Mouse (Mus musculus): ENCODE results near the gene Hist1h2bl.

Hist1h2bl gene

DNA sequence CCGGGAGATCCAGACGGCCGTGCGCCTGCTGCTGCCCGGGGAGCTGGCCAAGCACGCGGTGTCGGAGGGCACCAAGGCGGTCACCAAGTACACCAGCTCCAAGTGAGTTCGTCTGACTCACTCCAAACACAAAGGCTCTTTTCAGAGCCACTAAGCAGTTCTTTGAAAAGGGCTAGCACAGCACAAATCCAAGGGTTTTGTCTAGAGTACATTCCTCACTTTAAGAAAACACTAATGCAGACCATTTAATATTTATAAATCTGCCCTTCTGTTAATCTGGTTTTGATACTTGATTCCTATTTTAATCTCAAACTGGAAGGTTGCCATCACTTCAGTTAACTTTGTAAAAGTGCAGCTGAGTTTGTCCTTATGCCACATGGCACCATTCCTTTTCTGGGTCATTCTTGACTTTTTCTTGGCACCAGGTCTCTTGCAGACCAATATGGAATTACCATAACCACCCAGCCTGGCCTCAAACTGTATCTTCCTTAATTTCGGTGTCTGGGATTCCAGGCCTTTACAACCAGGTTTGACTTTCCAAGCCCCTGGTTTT, 6.5 kb upstream of the Hist1h2bl start:
- peak; percentile 75 for DNase-seq (ENCODE audit: low read depth, low spot score)

DNA sequence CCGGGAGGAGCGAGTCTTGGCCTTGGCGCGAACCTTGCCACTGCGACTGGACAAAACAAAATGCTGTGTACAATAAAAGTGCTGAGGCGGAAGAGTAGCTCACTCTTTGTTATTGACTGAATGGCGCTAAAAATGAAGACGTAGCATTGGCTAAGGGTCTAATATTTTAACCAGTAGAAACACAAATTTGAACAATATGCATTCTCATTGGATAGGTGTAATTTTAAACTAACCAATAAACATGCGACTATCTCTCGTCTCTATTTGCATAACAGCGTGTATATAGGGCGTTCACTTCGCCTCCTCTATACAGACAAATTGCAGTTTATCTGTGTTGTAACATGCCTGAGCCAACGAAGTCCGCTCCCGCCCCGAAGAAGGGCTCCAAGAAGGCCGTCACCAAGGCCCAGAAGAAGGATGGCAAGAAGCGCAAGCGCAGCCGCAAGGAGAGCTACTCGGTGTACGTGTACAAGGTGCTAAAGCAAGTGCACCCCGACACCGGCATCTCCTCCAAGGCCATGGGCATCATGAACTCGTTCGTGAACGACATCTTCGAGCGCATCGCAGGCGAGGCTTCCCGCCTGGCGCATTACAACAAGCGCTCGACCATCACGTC, 5.9 kb upstream of the Hist1h2bl start, which contains the start of gene Hist1h2bm:
Gene Hist1h2bm (plus strand): TSS at position 288 of the 616 bp plus-strand sequence.
- DNase-seq (ENCODE audit: low read depth, low spot score) = peak; percentile 95

DNA sequence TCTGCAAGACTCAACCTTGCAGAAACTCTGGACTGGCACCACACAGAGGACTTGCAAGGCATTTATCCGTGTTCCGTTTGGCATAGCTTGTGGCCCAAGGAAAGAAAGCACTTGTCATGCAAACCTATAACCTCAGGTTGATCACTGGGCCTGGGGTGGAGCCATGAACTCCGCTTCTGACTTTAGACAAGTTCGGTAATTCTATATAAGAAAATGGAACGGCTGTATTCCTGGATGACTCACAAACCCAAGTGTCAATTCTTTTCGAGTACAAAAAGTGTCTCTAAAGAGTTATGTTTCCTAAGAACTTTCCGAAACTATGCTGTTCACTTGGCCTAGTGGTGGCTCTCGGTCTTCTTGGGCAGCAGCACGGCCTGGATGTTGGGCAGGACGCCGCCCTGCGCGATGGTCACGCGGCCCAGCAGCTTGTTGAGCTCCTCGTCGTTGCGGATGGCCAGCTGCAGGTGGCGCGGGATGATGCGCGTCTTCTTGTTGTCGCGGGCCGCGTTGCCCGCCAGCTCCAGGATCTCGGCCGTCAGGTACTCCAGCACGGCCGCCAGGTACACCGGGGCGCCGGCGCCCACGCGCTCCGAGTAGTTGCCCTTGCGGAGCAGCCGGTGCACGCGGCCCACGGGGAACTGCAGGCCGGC, 5.3 kb upstream of the Hist1h2bl start:
- peak; percentile 58 for DNase-seq (ENCODE audit: low read depth, low spot score)

DNA sequence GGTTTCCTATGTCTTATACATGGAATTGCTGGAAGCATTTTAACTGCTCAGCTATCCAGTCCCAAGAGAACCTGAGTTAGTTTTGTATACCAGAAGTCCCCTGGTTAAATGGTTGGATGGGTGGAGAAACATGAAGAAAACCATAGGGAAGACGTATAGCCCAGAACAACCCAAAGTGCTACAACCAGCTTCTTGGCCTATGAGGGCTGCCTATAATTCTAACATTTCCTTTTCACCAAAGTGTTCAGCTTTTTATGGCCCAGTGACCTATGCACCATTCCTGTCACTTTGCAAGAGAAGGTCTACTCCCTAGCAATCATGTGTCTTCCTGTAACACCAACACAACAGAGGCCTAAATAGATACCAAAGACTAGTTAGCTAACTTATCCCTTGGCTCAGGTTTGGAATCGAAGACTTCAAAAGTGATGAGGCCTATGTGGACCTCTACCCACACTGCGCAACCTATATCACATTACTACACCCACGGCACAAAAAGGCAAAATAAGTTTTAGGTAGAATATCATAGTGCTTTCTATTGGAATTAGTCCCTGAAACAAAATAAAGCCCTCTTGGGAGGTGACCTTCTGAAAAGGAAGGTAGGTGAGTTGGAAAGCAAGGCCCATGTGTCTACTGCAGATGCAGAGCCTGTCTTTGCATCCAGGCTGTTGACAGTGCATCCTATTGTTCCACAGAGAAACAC, 2.6 kb upstream of the Hist1h2bl start:
- peak; percentile 66 for DNase-seq (ENCODE audit: low read depth, low spot score)

DNA sequence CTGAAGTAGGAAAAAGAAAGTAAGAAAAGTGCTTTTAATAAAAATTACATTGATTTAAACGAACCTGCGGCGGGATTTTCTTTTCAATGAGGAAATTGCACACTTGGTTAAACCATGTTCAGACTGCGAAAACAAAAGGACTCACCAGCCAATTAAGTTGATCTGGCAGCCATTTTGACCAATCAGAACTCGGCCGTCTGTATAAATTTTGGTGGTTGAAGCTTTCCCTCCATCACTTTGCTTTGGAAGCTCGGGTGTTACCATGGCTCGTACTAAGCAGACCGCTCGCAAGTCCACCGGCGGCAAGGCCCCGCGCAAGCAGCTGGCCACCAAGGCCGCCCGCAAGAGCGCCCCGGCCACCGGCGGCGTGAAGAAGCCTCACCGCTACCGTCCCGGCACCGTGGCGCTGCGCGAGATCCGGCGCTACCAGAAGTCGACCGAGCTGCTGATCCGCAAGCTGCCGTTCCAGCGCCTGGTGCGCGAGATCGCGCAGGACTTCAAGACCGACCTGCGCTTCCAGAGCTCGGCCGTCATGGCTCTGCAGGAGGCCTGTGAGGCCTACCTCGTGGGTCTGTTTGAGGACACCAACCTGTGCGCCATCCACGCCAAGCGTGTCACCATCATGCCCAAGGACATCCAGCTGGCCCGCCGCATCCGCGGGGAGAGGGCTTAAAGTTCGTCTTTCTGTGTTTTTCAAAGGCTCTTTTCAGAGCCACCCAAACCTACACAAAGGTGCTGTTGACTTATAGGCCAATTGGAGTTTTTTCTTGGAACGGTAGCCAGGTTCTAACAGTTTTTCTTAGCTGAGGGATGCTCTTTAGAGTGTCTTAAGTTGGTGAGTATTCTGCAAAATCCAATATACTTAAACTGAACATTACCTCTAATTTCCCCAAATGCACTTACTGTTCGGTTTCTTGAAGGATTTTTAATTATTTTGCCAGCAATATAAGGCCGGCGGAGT, 1.7 kb upstream of the Hist1h2bl start, which contains the start of gene Hist1h3h:
Gene Hist1h3h (plus strand): TSS at position 263 of the 961 bp plus-strand sequence.
- peak; percentile 95 for DNase-seq (ENCODE audit: low read depth, low spot score)

DNA sequence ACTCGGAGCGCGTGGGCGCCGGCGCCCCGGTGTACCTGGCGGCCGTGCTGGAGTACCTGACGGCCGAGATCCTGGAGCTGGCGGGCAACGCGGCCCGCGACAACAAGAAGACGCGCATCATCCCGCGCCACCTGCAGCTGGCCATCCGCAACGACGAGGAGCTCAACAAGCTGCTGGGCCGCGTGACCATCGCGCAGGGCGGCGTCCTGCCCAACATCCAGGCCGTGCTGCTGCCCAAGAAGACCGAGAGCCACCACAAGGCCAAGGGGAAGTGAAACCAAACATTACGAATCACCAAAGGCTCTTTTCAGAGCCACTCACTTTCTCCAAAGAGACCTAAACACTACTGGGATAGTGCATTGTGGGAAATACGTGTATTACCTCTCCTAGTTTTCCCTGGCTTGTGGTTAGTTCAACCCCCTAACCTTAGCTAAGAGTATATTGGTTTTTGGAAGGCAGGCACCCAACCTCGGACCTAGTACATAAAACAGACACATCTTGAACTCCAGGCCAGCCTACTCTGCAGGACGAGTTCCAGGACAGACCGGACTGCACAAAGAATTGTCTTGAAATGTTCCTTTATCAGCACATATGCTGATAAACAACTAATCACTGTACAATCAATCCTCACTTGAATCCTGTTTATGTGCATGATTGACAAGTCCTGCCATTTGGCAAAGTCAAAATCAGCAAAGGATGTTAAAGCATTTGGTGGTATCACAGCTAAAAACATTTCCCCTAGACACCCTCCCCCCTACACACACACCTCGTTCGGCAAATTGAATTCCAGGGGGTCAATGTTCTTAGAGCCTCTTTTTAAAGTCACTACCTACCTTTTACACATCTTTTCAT, 823 bp upstream of the Hist1h2bl start:
- peak; percentile 76 for DNase-seq (ENCODE audit: low read depth, low spot score)

DNA sequence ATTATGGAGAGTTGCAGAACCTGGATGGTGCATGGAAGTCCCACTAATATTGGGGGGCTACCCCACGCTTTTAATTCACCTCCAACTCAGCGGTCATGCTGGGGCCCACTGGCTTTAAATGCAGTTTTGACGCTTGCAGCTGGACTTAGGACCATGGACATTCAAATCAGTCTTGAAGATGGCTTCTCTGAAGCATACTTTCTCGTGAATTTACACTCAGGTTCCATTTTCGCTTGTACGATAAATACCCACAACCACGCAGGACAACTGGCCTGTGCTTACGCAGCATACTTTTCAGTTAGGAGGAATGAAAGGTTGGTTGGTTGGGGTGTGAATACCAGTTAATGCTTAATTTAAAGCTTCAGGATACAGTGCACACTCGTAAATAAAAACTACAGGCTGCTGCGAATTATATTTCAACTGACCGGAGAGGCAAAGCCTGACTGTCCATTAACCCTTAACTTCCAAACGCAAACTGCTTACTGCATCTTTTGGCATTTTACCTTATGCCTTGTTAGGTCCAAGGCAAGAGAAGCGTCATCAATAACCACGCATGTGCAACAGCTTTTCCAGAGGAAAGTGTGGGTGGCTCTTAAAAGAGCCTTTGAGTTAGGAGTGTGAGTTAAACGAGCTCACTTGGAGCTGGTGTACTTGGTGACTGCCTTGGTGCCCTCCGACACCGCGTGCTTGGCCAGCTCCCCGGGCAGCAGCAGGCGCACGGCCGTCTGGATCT, 646 bp downstream of the Hist1h2bl start:
- peak; percentile 70 for DNase-seq (ENCODE audit: low read depth, low spot score)

DNA sequence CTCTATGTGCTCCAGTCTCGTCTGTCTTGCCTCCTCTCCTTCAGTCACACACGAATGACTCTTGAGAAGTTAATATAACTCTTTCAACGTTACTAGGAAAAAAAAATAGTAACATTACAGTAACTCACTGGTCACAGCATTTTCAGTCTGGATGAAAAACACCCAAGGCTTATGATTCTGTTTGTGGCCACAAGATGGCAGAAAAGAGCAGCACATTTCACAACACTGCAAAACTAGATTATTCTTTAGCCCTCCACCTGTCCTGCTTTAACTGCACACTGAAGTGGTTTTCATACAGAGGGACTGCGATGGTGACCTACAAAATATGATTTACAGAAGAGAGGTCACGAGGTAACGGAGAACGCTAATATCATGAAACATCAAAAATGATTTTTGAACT, 1.2 kb downstream of the Hist1h2bl start:
- DNase-seq (ENCODE audit: low read depth, low spot score) = peak; percentile 89

DNA sequence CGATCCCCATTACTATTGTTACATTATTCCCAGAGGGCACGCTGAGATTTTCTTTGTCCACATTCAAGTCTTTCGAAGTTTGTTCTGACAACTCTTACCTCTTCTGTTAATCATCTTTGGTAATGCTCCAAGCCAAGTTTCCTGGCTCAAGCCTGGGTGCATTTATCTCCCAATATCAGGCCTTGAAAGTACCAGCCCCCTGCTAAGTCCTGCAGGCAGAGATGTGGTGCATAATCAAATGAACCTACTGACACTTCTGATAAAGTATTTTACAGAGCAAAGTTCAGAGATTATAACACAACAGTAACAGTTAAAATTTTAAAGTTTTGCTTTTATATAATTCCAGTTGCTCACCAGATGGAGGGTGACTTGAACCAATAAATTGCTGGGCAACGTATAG, 4.2 kb downstream of the Hist1h2bl start:
- peak; percentile 32 for DNase-seq (ENCODE audit: low read depth, low spot score)

DNA sequence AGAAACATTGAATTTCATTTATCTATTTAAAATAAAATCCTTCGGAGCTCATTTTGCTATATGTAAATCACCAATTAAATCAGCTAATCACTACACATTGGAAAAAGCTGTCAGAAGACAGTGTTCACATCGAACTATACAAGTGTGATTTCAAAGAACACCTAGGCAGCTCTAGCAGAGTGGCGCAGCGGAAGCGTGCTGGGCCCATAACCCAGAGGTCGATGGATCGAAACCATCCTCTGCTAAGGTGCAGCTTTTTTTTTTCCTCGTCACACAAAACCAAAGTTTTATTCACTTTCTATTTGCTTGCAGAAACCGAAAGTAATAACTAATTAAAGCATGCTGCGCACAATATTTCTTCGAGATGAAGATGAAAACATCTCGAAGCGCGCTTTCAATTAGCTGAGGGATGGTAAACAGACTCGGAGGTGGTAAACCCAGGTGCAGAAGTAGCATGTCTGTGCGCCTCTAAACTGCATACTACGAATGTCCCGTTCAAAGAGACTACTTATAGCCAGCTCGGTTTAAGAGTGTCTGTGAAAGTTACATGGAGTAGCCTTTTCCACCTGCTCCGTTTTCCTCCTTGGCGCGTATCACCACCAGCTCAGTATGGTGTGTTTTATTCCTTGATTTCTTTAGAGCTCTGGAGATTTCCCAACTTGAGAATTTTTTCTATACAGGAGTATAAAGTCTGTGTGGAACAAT, 5.0 kb downstream of the Hist1h2bl start:
- DNase-seq (ENCODE audit: low read depth, low spot score) = peak; percentile 81

DNA sequence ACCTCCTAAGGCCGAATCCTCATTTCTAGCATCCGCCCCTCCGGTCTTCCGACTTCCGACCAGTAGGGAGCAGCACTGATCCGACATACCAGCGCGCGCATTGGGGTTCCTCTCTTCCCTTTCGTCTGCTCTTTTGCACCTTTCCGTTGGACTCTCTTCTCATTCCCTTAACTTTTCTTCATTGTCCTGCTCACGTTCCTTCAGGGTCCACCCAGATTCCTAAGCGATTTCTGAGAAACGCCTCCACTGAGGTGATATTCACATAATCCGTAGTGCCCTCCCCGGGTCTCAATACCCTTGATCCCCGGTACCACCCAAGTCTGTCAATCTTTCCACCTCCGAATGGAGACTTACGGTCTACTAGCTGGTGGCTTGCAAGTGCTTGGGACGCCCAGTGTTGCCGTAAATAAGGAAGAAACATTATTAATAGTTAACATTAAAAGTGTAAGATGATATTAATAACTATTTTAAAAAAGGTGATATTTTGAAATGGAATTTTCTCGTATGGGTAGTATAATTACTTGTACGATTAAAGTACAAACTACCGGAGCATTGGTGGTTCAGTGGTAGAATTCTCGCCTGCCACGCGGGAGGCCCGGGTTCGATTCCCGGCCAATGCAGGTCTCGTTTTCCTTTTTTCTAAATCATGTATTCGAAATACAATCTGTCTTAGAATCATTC, 5.8 kb downstream of the Hist1h2bl start:
- DNase-seq (ENCODE audit: low read depth, low spot score) = peak; percentile 91

DNA sequence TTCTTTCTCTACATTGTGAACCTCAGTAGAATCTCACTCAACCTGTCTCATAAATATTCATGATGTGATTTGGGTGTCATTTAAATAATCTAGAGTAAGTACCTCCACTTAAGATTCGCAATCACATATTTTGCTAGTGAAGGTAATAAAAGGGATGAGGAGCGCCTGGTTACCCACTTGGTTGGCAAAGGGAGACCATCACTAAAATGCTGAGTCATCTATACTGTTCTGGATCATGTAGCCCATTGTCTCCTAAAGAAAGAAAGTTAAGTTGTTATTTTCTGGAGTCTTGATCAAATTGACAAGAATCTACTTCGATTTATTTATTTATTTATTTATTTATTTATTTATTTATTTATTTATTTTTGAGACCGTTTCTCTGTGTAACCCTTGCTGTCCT, 9.3 kb downstream of the Hist1h2bl start:
- no peak for DNase-seq (ENCODE audit: low read depth, low spot score)

DNA sequence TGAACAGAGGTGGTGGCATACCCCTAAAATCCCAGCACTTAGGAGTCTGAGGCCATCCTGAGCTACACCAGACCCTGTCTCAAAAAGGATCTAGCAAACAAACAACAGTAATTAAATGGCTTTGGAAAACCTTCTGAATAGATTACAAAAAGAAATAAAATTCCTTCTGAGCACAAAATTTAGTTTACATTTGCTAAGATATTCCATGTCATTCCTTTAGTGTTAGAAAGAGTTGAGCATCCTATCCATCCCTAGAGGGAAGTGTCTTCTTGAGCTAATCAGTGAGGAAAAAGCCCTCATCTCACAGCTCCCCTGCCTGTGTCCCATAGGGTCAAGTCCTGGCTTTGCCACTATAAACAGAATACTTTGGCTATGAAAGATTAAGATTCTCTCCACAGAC, 18.1 kb downstream of the Hist1h2bl start, which contains the start of gene Olfr1359:
Gene Olfr1359 (plus strand): TSS at position 301 of the 400 bp plus-strand sequence.
- no peak for DNase-seq (ENCODE audit: low read depth, low spot score)

DNA sequence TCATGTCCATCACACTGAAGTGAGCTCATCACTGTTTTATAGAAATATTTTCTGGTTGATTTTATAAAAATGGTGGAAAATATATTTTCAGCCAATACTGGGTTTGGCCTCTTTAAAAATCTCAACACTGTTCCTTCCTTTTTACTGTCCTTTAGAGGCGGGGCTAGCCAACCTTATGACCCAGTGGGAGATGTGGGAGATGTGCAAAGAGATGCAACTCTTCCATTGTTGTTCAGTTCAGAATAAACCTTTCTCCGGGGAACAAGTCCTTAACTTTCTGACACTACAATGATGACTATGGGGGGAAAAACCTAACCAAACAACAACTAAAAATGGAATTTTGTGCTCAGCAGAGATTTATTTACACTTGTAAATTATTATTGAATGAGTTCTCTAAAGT, 38.6 kb downstream of the Hist1h2bl start, which contains the start of gene Olfr1360:
Gene Olfr1360 (minus strand): TSS at position 101 of the 400 bp plus-strand sequence.
- no peak for DNase-seq (ENCODE audit: low read depth, low spot score)
